Mouse (Mus musculus) midbrain, embryonic 12.5 days (tissue): ENCODE measurements around the gene Camta1. TPM values are rescaled to one million over a fixed set of nuclear protein-coding genes. Genes with fewer than 3 reads are reported as not detected.

ENCODE experiments used
- ATAC-seq: fragments of 200-750 bp; cut with Nextera tagmentation; 2 replicates; pipeline ENCODE4 v1.8.0; 2017; ENCODE audit warnings: low read depth, moderate TSS enrichment, moderate library complexity; ENCODE audit not compliant: low FRiP score
- H3K27ac ChIP-seq: fragments of 300-500 bp; sonication (generic); replicated peaks from 2 replicates; pipeline ENCODE4 v1.5.1; 2016; ENCODE audit warnings: mild to moderate bottlenecking
- H3K27me3 ChIP-seq: fragments of 300-500 bp; sonication (generic); 2 replicates; pipeline ENCODE4 v1.6.1; 2016; ENCODE audit warnings: mild to moderate bottlenecking
- H3K36me3 ChIP-seq: fragments of 300-500 bp; sonication (generic); 2 replicates; pipeline ENCODE4 v1.6.1; 2016
- H3K4me1 ChIP-seq: fragments of 300-500 bp; sonication (generic); 2 replicates; pipeline ENCODE4 v1.6.1; 2016
- H3K4me2 ChIP-seq: fragments of 300-500 bp; sonication (generic); replicated peaks from 2 replicates; pipeline ENCODE4 v1.6.1; 2016; ENCODE audit warnings: mild to moderate bottlenecking, moderate library complexity
- H3K4me3 ChIP-seq: fragments of 300-500 bp; sonication (generic); 2 replicates; pipeline ENCODE4 v1.5.1; 2016; ENCODE audit warnings: mild to moderate bottlenecking
- H3K9ac ChIP-seq: fragments of 300-500 bp; sonication (generic); replicated peaks from 2 replicates; pipeline ENCODE4 v1.6.1; 2016; ENCODE audit warnings: mild to moderate bottlenecking, moderate library complexity
- H3K9me3 ChIP-seq: fragments of 300-500 bp; sonication (generic); 2 replicates; pipeline ENCODE4 v1.6.1; 2016; ENCODE audit warnings: mild to moderate bottlenecking
- WGBS: fragments of 180-500 bp; shearing (Covaris S2); methylation state at CpG from one replicate; pipeline ENCODE4 v1.1.7; 2016; 5-methylcytosine and 5-hydroxymethylcytosine counted together
- polyA plus RNA-seq: library from polyadenylated mRNA; unstranded; fragments of >200 nt; fragmentation: Nextera tagmentation; extraction: Ambion mirVana; gene quantifications from 2 replicates; pipeline ENCODE4 v1.2.1, GENCODE M21; 2016

The Camta1 gene
- polyA plus RNA-seq, 1 experiment from 2014 or later: 135 TPM

DNA sequence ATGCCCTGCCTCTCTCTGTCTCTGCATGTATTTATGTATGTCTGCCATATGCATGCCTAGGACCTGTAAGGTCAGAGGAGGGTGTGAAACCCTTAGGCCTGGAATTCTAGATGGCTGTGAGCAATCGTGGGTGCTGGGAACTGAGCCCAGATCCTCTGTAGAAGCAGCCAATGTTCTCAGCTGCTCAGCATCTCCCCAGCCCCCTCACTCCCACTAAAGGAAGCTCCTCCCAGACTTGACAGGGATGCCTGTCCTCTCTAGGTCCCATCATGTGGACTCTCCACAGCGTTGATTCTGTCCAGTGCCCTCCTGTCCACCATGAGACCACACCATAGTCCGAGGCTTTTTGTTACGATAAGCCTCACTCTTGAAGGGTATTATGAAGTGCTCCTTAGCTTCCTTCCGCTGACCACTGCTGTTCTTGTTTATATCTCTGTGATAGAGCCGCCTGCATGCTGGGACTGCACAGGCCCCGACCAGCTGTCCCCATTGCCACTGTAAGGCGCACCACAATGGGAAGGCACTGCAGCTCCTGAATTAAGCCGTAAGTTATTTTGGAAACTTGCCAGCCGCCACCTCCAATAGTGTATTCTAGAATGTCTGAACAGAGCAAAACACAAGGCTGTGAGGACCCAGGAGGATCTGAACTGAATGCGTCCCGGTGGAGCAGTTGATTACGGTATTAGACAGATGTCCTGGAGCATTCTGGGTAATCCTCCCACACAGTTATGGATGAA is 905.1 kb downstream of the Camta1 start:
- H3K36me3 ChIP-seq: no peaks in the 10 kb centered on the region
- peaks cover 10% of the 10 kb centered on the region for H3K4me1 ChIP-seq
- no peak overlapping the region for H3K4me3 ChIP-seq
- no peaks in the 10 kb centered on the region for H3K9me3 ChIP-seq
- no peak overlapping the region for H3K4me2 ChIP-seq
- WGBS: 62% methylated on average over 13 of the region's 13 CpGs
- peak; percentile 69 for ATAC-seq
- H3K27me3 ChIP-seq: no peaks in the 10 kb centered on the region
- no peak overlapping the region for H3K9ac ChIP-seq
- H3K27ac ChIP-seq: peak overlapping the region; percentile 43

DNA sequence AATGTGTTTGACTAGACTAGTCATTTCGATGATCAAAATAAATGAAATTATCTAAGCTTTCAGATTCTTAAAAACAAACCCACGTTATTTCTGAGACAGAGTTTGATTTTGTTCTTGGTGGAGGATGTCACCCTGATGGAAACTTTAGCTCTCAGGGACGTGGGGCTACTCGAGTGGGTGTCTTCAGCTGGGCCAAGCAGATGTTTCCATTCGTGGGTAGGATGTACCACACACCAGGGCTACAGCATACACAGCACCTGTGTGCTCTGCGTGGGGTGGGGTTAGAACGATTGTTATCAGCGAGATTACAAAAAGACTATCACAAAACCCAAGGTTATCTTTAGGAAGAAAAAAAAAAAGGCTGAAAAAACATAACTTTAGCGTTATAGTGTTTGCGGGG is 910.7 kb downstream of the Camta1 start:
- Histone ChIP-seq H3K27ac (no peak overlapping the region), H3K27me3 (no peaks in the 10 kb centered on the region), H3K4me1 (no peaks in the 10 kb centered on the region), H3K36me3 (no peaks in the 10 kb centered on the region), H3K4me2 (no peak overlapping the region), H3K9me3 (no peaks in the 10 kb centered on the region), H3K9ac (no peak overlapping the region), H3K4me3 (no peak overlapping the region)
- no peak for ATAC-seq
- 87% methylated on average over 10 of the region's 10 CpGs for WGBS

- H3K4me1 ChIP-seq: no peaks in the 10 kb centered on the region
- no peaks in the 10 kb centered on the region for H3K36me3 ChIP-seq
- no peak overlapping the region for H3K4me2 ChIP-seq
- H3K9me3 ChIP-seq: no peaks in the 10 kb centered on the region
- H3K4me3 ChIP-seq: no peak overlapping the region
- WGBS: 94% methylated on average over 7 of the region's 7 CpGs
- ATAC-seq: no peak
- H3K27me3 ChIP-seq: no peaks in the 10 kb centered on the region
- H3K9ac ChIP-seq: no peak overlapping the region
- H3K27ac ChIP-seq: no peak overlapping the region
Measured at GRCm38 (mm10) chr4:150944707-150945106, 917.0 kb downstream of the Camta1 start.

DNA sequence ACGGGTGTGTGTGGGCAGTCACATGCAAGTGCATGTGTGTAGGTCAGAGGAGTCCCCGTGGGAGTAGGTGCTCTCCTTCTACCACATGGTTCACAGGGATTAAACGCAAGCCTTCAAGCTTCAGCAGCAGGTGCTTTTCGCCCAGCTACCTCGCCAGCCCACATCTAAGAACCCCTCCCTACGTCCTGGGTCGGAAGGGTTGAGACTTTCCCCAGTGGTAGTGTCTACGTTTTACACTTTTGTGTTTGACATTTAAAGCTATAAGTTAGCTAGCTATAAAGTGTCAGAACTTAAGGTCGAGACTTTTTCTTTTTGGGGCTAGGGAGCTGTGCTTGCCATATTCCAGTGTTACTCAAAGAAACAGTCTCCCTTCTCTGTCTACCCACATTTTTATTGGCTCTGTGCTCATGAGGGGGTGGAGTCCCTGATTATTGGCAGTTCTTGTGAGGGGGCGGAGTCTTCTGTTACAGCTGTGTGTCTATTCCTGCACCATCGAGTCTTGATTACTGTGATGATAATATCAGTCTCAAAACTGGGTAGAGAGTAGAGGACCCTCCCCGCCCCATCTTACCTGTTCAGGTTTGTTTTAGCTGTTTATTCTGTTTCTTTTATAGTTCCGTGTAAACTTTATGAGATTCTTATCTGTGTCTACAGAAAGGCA is 921.6 kb downstream of the Camta1 start:
- no peak for ATAC-seq
- no peak overlapping the region for H3K4me2 ChIP-seq
- 65% methylated on average over 13 of the region's 13 CpGs for WGBS
- no peaks in the 10 kb centered on the region for H3K36me3 ChIP-seq
- H3K27me3 ChIP-seq: no peaks in the 10 kb centered on the region
- H3K4me1 ChIP-seq: 0 out of 2 replicates have a peak, but pooled peaks cover 2% of the 10 kb centered on the region
- H3K9me3 ChIP-seq: no peaks in the 10 kb centered on the region
- no peak overlapping the region for H3K9ac ChIP-seq
- H3K4me3 ChIP-seq: no peak overlapping the region
- H3K27ac ChIP-seq: no peak overlapping the region

- Histone ChIP-seq H3K9ac (no peak overlapping the region), H3K27me3 (no peaks in the 10 kb centered on the region), H3K4me1 (0 out of 2 replicates have a peak, but pooled peaks cover 2% of the 10 kb centered on the region), H3K4me2 (no peak overlapping the region), H3K36me3 (no peaks in the 10 kb centered on the region), H3K4me3 (no peak overlapping the region), H3K27ac (no peak overlapping the region), H3K9me3 (no peaks in the 10 kb centered on the region)
- WGBS: 72% methylated on average over 14 of the region's 14 CpGs
- ATAC-seq: no peak
Measured at GRCm38 (mm10) chr4:150938063-150938452, 923.6 kb downstream of the Camta1 start.

DNA sequence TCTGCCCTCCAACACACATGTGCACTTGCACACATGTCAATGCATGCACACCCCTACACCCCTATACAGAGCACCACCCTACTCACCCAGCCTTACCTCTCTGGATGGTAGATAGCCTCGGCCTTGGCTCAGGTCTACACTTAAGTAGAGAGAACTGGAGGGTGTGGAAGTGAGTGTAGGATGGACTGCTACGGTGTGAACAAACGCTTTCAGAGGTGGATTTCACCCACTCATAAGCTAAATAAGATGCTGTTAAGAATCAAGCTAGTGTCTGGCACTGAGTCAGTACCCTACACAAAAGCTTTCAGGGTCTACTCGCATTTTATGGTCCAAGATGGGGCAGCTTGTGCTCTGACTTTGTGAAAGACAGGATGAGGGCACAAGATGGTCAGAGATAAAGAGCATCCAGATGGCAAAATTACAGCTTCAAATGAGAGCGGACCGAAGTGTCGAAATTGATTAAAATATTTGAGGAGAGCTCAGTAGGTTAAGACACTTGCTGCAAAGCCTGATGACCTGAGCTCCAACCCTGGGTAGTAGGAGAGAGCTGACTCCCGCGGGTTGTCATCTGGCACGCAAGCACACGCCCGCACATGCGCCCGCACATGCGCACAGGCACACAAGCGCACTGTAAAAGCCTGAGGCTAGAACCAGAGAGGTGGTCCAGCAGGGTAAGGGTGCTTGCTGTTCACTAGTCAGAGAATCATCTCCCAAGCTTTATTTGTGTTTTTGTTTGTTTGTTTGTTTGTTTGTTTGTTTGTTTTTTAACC is 924.2 kb downstream of the Camta1 start:
- 82% methylated on average over 16 of the region's 16 CpGs for WGBS
- H3K4me1 ChIP-seq: 0 out of 2 replicates have a peak, but pooled peaks cover 2% of the 10 kb centered on the region
- H3K27ac ChIP-seq: no peak overlapping the region
- H3K9me3 ChIP-seq: no peaks in the 10 kb centered on the region
- ATAC-seq: no peak
- no peak overlapping the region for H3K9ac ChIP-seq
- H3K36me3 ChIP-seq: no peaks in the 10 kb centered on the region
- no peak overlapping the region for H3K4me3 ChIP-seq
- 0 out of 2 replicates have a peak, but pooled peaks cover 3% of the 10 kb centered on the region for H3K27me3 ChIP-seq
- no peak overlapping the region for H3K4me2 ChIP-seq

- Histone ChIP-seq H3K27me3 (0 out of 2 replicates have a peak, but pooled peaks cover 3% of the 10 kb centered on the region), H3K4me2 (no peak overlapping the region), H3K4me1 (0 out of 2 replicates have a peak, but pooled peaks cover 2% of the 10 kb centered on the region), H3K9me3 (no peaks in the 10 kb centered on the region), H3K27ac (no peak overlapping the region), H3K36me3 (no peaks in the 10 kb centered on the region), H3K9ac (no peak overlapping the region), H3K4me3 (no peak overlapping the region)
- WGBS: 74% methylated on average over 1 of the region's 1 CpGs
- ATAC-seq: no peak
Measured at GRCm38 (mm10) chr4:150933503-150933902, 928.2 kb downstream of the Camta1 start.

DNA sequence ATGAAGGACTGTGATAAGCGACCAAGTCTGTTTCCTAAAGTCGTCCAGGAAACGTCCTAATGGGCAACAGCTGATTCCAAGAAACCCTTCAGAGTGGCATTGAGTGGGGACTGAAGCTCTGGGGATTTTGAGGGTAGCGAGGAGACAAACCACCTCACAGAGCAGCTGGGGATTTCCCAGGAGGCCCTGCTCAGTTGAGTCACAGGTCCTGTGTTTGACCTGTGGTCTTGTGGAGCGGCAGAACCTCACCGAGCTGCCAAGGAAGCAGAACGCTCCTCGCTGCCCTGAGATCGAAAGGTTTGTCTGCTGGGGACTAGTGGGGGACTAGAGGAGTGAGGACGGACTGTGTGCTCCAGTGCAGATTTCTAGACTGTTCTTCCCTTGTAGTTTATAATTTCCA is 933.9 kb downstream of the Camta1 start:
- Histone ChIP-seq H3K9me3 (no peaks in the 10 kb centered on the region), H3K4me2 (no peak overlapping the region), H3K9ac (no peak overlapping the region), H3K4me1 (no peaks in the 10 kb centered on the region), H3K27me3 (peaks cover 7% of the 10 kb centered on the region; the same call in 1 of the 2 replicates), H3K27ac (no peak overlapping the region), H3K36me3 (no peaks in the 10 kb centered on the region), H3K4me3 (no peak overlapping the region)
- ATAC-seq: no peak
- 71% methylated on average over 10 of the region's 10 CpGs for WGBS

DNA sequence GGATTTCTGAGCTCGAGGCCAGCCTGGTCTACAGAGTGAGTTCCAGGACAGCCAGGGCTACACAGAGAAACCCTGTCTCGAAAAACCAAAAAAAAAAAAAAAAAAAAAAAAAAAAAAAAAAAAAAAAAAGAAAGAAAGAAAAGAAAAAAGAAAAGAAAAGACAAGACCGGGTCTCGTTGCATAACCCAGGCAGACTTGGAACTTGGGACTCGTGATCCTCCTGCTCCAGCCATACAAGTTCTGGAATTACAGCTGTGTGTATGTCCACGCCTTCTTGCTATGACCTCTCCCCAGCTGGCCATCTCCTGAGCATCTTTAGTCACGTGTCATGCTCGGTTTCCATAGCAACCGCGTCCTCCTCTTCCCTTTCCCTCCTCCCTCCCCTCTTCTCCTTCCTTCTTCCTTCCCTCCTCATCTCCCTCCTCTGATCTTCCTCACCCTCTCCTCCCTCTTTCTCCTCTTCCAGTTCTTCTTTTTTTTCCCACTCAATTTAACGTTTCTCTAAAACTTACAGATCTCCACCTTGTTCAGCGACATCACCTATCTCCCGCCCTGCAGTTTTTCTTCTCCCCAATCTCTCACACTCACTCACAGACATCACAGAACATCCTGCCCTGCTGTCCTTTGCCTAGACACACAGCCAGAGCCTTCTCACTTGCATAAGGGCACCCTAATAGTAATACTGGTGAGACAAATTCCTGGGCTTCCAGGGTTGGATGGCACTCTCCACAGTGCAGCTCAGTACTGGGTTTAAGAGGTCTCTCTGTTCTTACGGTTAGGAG is 934.6 kb downstream of the Camta1 start:
- no peak overlapping the region for H3K4me3 ChIP-seq
- no peak overlapping the region for H3K9ac ChIP-seq
- H3K27me3 ChIP-seq: peaks cover 4% of the 10 kb centered on the region; the same call in 1 of the 2 replicates
- no peaks in the 10 kb centered on the region for H3K4me1 ChIP-seq
- no peak for ATAC-seq
- H3K36me3 ChIP-seq: no peaks in the 10 kb centered on the region
- H3K27ac ChIP-seq: no peak overlapping the region
- H3K4me2 ChIP-seq: no peak overlapping the region
- 51% methylated on average over 13 of the region's 14 CpGs for WGBS
- no peaks in the 10 kb centered on the region for H3K9me3 ChIP-seq

GRCm38 (mm10) chr4:150925923-150926322 is 935.8 kb downstream of the Camta1 start:
- H3K4me3 ChIP-seq: no peak overlapping the region
- 54% methylated on average over 5 of the region's 5 CpGs for WGBS
- no peaks in the 10 kb centered on the region for H3K36me3 ChIP-seq
- ATAC-seq: no peak
- no peak overlapping the region for H3K4me2 ChIP-seq
- H3K9ac ChIP-seq: no peak overlapping the region
- peaks cover 4% of the 10 kb centered on the region; the same call in 1 of the 2 replicates for H3K27me3 ChIP-seq
- no peaks in the 10 kb centered on the region for H3K9me3 ChIP-seq
- H3K4me1 ChIP-seq: no peaks in the 10 kb centered on the region
- H3K27ac ChIP-seq: no peak overlapping the region

DNA sequence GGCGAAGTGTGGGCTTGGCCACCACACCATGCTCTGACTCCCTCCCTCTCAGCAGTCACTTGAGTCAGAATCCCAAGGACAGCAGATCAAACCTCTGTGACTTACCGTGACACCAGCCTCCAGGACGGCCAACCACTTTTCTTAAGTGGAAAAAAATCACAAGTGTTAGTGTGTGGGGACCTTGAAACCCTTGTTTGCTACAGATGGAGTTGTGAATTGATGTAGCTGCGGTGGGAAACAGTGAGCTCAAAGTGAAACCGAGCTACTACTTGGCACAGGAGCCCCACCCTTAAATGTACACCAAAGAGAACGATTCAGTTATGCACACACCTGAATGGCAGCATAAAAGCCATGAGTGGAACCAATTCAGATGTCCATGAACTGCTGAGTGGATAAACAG is 936.7 kb downstream of the Camta1 start:
- ATAC-seq: no peak

More for the DNA sequence above, 936.7 kb downstream of the Camta1 start:
- Histone ChIP-seq H3K27me3 (peaks cover 4% of the 10 kb centered on the region; the same call in 1 of the 2 replicates), H3K9me3 (no peaks in the 10 kb centered on the region), H3K4me2 (no peak overlapping the region), H3K27ac (no peak overlapping the region), H3K4me1 (no peaks in the 10 kb centered on the region), H3K36me3 (no peaks in the 10 kb centered on the region), H3K9ac (no peak overlapping the region), H3K4me3 (no peak overlapping the region)
- 88% methylated on average over 6 of the region's 6 CpGs for WGBS
